Mouse (Mus musculus) forebrain, embryonic 11.5 days (tissue): ENCODE measurements at regions not wholly inside any gene's neighbourhood (a gene's known extent, or its start where the extent isn't known, plus 50 kb on each side); places are given as distances from the start of the nearest gene placed in this dataset.

ENCODE experiments used
- ATAC-seq: fragments of 200-750 bp; cut with Nextera tagmentation; replicated peaks from 2 replicates; pipeline ENCODE4 v1.8.0; 2017; ENCODE audit warnings: moderate TSS enrichment; ENCODE audit not compliant: low FRiP score
- DNase-seq: peaks from one replicate; pipeline ENCODE4 v3.0.0-alpha.2; 2017; ENCODE audit warnings: low spot score
- H3K27ac ChIP-seq: fragments of 300-500 bp; sonication (generic); 2 replicates; pipeline ENCODE4 v1.5.1; 2014; ENCODE audit warnings: low read depth, low read length
- H3K27me3 ChIP-seq: fragments of 300-500 bp; sonication (generic); 2 replicates; pipeline ENCODE4 v1.6.1; 2014; ENCODE audit warnings: mild to moderate bottlenecking, low read length, mixed read lengths; ENCODE audit not compliant: control insufficient read depth, insufficient read depth
- H3K36me3 ChIP-seq: fragments of 300-500 bp; sonication (generic); 2 replicates; pipeline ENCODE4 v1.6.1; 2014; ENCODE audit warnings: mild to moderate bottlenecking, low read length, moderate library complexity, mixed read lengths; ENCODE audit not compliant: control insufficient read depth, insufficient read depth
- H3K4me1 ChIP-seq: fragments of 300-500 bp; sonication (generic); replicated peaks from 2 replicates; pipeline ENCODE4 v1.6.1; 2014; ENCODE audit warnings: low read length, mixed read lengths; ENCODE audit not compliant: control insufficient read depth, insufficient read depth
- H3K4me2 ChIP-seq: fragments of 300-500 bp; sonication (generic); 2 replicates; pipeline ENCODE4 v1.6.1; 2014; ENCODE audit warnings: low read depth, mild to moderate bottlenecking, low read length, moderate library complexity, mixed read lengths; ENCODE audit not compliant: severe bottlenecking
- H3K4me3 ChIP-seq: fragments of 300-500 bp; sonication (generic); 2 replicates; pipeline ENCODE4 v1.5.1; 2014; ENCODE audit warnings: low read depth, low read length
- H3K9ac ChIP-seq: fragments of 300-500 bp; sonication (generic); 2 replicates; pipeline ENCODE4 v1.6.1; 2014; ENCODE audit warnings: low read length
- H3K9me3 ChIP-seq: fragments of 300-500 bp; sonication (generic); 2 replicates; pipeline ENCODE4 v1.6.1; 2016; ENCODE audit warnings: low read length, mixed read lengths; ENCODE audit not compliant: control insufficient read depth
- WGBS: fragments of 180-500 bp; shearing (Covaris S2); extraction: QIAGEN DNeasy Blood & Tissue Kit; methylation state at CpG from one replicate; pipeline ENCODE4 v1.1.7; 2014; 5-methylcytosine and 5-hydroxymethylcytosine counted together

GRCm38 (mm10) chr3:50692306-50692705 lies 248.9 kb upstream of the Slc7a11 start:
- no peaks in the 10 kb centered on the region for H3K9me3 ChIP-seq
- no peak overlapping the region for H3K27ac ChIP-seq
- no peaks in the 10 kb centered on the region for H3K4me1 ChIP-seq
- no peaks in the 10 kb centered on the region for H3K36me3 ChIP-seq
- no peak overlapping the region for H3K4me2 ChIP-seq
- no peak for DNase-seq
- WGBS, result 95% methylated on average over 1 of the region's 1 CpGs
- H3K27me3 ChIP-seq, result no peaks in the 10 kb centered on the region
- ATAC-seq, result no peak
- H3K9ac ChIP-seq, result no peak overlapping the region
- H3K4me3 ChIP-seq, result no peak overlapping the region

- Histone ChIP-seq H3K27me3 (no peaks in the 10 kb centered on the region), H3K4me2 (no peak overlapping the region), H3K36me3 (no peaks in the 10 kb centered on the region), H3K27ac (no peak overlapping the region), H3K4me1 (no peaks in the 10 kb centered on the region), H3K9me3 (no peaks in the 10 kb centered on the region), H3K4me3 (no peak overlapping the region), H3K9ac (no peak overlapping the region)
- ATAC-seq (no peak), DNase-seq (no peak)
- 79% methylated on average over 5 of the region's 5 CpGs for WGBS
Measured at GRCm38 (mm10) chr3:50690750-50691149, 247.3 kb upstream of the Slc7a11 start.

GRCm38 (mm10) chr3:50689375-50689774 lies 246.0 kb upstream of the Slc7a11 start:
- no peak for ATAC-seq
- H3K36me3 ChIP-seq, result no peaks in the 10 kb centered on the region
- H3K4me2 ChIP-seq, result no peak overlapping the region
- WGBS, result 85% methylated on average over 5 of the region's 5 CpGs
- no peaks in the 10 kb centered on the region for H3K4me1 ChIP-seq
- no peak for DNase-seq
- H3K9me3 ChIP-seq, result no peaks in the 10 kb centered on the region
- no peak overlapping the region for H3K4me3 ChIP-seq
- no peak overlapping the region for H3K27ac ChIP-seq
- no peak overlapping the region for H3K9ac ChIP-seq
- H3K27me3 ChIP-seq, result no peaks in the 10 kb centered on the region

- H3K36me3 ChIP-seq, result no peaks in the 10 kb centered on the region
- ATAC-seq, result no peak
- WGBS, result 63% methylated on average over 3 of the region's 3 CpGs
- no peak for DNase-seq
- H3K9me3 ChIP-seq, result no peaks in the 10 kb centered on the region
- no peak overlapping the region for H3K4me3 ChIP-seq
- no peak overlapping the region for H3K9ac ChIP-seq
- no peak overlapping the region for H3K27ac ChIP-seq
- no peak overlapping the region for H3K4me2 ChIP-seq
- no peaks in the 10 kb centered on the region for H3K4me1 ChIP-seq
- no peaks in the 10 kb centered on the region for H3K27me3 ChIP-seq
Measured at GRCm38 (mm10) chr3:50687755-50688154, 244.3 kb upstream of the Slc7a11 start.

GRCm38 (mm10) chr3:50678611-50678988 lies 235.2 kb upstream of the Slc7a11 start:
- Histone ChIP-seq H3K9ac (no peak overlapping the region), H3K36me3 (no peaks in the 10 kb centered on the region), H3K4me1 (peaks cover 3% of the 10 kb centered on the region; the same call in 1 of the 2 replicates), H3K27ac (no peak overlapping the region), H3K27me3 (no peaks in the 10 kb centered on the region), H3K9me3 (no peaks in the 10 kb centered on the region), H3K4me2 (no peak overlapping the region), H3K4me3 (no peak overlapping the region)
- no peak for DNase-seq
- ATAC-seq, result no peak
- 47% methylated on average over 5 of the region's 5 CpGs for WGBS

- H3K9me3 ChIP-seq, result no peaks in the 10 kb centered on the region
- H3K4me1 ChIP-seq, result peaks cover 3% of the 10 kb centered on the region; the same call in 1 of the 2 replicates
- DNase-seq, result peak; percentile 49
- H3K9ac ChIP-seq, result no peak overlapping the region
- no peaks in the 10 kb centered on the region for H3K36me3 ChIP-seq
- 49% methylated on average over 13 of the region's 13 CpGs for WGBS
- no peaks in the 10 kb centered on the region for H3K27me3 ChIP-seq
- ATAC-seq, result peak; percentile 53; the same call in 1 of the 2 replicates
- H3K4me3 ChIP-seq, result no peak overlapping the region
- H3K4me2 ChIP-seq, result no peak overlapping the region
- H3K27ac ChIP-seq, result no peak overlapping the region
Measured at GRCm38 (mm10) chr3:50677953-50678610, 234.7 kb upstream of the Slc7a11 start.

GRCm38 (mm10) chr3:50675769-50676168 lies 232.4 kb upstream of the Slc7a11 start:
- 85% methylated on average over 1 of the region's 1 CpGs for WGBS
- H3K9ac ChIP-seq, result no peak overlapping the region
- no peak overlapping the region for H3K4me3 ChIP-seq
- no peaks in the 10 kb centered on the region for H3K27me3 ChIP-seq
- DNase-seq (no peak), ATAC-seq (no peak)
- peaks cover 3% of the 10 kb centered on the region; the same call in 1 of the 2 replicates for H3K4me1 ChIP-seq
- no peaks in the 10 kb centered on the region for H3K9me3 ChIP-seq
- H3K4me2 ChIP-seq, result no peak overlapping the region
- H3K36me3 ChIP-seq, result no peaks in the 10 kb centered on the region
- H3K27ac ChIP-seq, result no peak overlapping the region

- no peak overlapping the region for H3K4me2 ChIP-seq
- H3K4me3 ChIP-seq, result no peak overlapping the region
- peaks cover 3% of the 10 kb centered on the region; the same call in 1 of the 2 replicates for H3K4me1 ChIP-seq
- DNase-seq (no peak), ATAC-seq (no peak)
- no peaks in the 10 kb centered on the region for H3K27me3 ChIP-seq
- no peaks in the 10 kb centered on the region for H3K36me3 ChIP-seq
- no peak overlapping the region for H3K9ac ChIP-seq
- 92% methylated on average over 4 of the region's 4 CpGs for WGBS
- no peaks in the 10 kb centered on the region for H3K9me3 ChIP-seq
- H3K27ac ChIP-seq, result no peak overlapping the region
Measured at GRCm38 (mm10) chr3:50674860-50675566, 231.6 kb upstream of the Slc7a11 start.

- no peaks in the 10 kb centered on the region for H3K4me1 ChIP-seq
- H3K9ac ChIP-seq, result no peak overlapping the region
- ATAC-seq (no peak), DNase-seq (no peak)
- no peak overlapping the region for H3K27ac ChIP-seq
- 89% methylated on average over 6 of the region's 6 CpGs for WGBS
- no peak overlapping the region for H3K4me3 ChIP-seq
- H3K4me2 ChIP-seq, result no peak overlapping the region
- no peaks in the 10 kb centered on the region for H3K36me3 ChIP-seq
- no peaks in the 10 kb centered on the region for H3K9me3 ChIP-seq
- no peaks in the 10 kb centered on the region for H3K27me3 ChIP-seq
Measured at GRCm38 (mm10) chr3:50665316-50665715, 221.9 kb upstream of the Slc7a11 start.
